Mouse (Mus musculus) urinary bladder, adult 2 months (tissue): ENCODE data around the gene Ubqln2. TPM values are rescaled to one million over a fixed set of nuclear protein-coding genes. Genes with fewer than 3 reads are reported as not detected.

Experiments used
- DNase-seq: peaks from one replicate; pipeline ENCODE4 v3.0.0; 2022; ENCODE audit warnings: low spot score
- polyA plus RNA-seq: library from polyadenylated mRNA; depleted of rRNA; stranded (reverse); fragments of >200 nt; gene quantifications from 2 replicates; pipeline ENCODE4 v1.2.3, GENCODE M21; 2012; rRNA removed

Ubqln2 gene
- polyA plus RNA-seq: 21.0 and 31.4 TPM in 2 replicates

- DNase-seq: peak; percentile 71
Measured at GRCm38 (mm10) chrX:153497688-153498516, at the start of gene Ubqln2. Ubqln2 (plus strand) TSS chrX:153498227.

DNA sequence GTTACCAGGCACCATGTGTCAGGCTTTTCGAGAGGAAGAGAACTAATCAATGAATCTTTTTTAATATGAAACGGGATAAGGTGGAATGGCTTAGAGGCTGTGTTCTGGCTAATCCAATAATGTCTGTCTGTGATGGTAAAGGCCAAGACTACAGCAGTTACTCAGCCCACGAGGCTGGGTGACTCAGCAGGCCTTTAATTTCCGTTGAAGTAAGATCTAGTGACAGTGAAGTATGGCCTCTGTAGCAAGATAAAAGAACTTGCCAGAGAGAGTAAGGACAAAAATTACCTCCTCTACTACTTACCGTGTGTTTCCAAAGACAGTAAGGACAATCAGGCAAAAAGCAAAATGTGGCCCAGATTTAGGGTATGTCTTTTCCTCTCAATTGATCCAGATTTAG, 46.1 kb upstream of the Ubqln2 start:
- DNase-seq: no peak

DNA sequence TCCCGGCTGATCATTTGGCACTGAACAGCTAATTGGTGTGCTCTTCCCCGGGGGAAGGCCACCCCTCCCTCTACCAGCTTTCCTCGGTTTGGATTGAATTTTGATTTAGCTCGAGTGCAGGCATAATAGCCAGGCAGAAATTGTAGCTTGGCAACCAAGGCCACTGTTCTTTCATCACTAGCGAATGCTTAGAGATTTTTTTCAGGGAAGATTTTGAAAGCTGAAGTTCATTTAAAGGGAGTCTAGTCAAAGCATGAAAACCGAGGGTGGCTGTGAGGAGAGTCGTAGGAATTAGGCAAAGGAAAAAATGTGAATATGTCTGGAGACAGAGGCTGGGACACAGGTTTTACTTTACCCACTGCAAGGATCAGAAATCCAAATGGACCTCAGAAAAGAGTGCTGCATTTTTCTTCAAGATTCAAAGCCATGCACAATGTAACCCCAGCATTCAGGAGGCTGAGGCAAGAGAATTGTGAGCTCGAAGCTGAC, 21.2 kb upstream of the Ubqln2 start:
- no peak for DNase-seq

DNA sequence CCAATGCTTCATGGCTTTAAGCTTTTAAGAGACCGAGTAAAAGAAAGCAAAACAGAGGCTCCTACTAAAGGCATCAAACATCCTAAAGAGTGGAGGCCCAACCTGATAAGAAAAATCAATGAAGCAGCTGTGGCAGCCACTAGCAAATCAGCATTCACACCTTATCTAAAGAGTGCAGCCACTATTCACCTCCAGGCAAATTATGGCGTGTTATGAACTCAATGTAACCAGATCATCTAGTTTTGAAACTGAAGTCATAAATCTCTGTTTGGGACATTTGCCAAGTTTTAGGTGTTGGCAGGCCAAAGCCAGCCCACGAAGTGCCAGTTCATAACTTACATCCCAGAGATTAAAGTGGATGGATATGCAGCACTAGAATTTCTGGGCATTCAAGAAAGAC, 5.7 kb upstream of the Ubqln2 start:
- DNase-seq: no peak

DNA sequence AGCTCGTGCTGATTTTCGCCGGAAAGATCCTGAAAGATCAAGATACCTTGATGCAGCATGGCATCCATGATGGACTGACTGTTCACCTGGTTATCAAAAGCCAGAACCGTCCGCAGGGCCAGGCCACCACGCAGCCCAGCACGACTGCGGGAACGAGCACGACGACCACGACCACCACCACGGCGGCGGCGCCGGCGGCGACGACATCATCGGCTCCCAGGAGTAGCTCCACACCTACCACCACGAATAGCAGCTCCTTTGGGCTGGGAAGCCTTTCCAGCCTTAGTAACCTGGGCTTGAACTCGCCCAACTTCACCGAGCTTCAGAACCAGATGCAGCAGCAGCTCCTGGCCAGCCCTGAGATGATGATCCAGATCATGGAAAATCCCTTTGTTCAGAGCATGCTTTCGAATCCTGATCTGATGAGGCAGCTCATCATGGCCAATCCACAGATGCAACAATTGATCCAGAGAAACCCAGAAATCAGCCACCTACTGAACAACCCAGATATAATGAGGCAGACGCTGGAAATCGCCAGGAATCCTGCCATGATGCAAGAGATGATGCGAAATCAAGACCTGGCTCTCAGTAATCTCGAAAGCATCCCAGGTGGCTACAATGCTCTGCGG, 752 bp downstream of the Ubqln2 start:
- DNase-seq: peak; percentile 19

GRCm38 (mm10) chrX:153499294-153500046, 1.4 kb downstream of the Ubqln2 start:
- peak; percentile 18 for DNase-seq

DNA sequence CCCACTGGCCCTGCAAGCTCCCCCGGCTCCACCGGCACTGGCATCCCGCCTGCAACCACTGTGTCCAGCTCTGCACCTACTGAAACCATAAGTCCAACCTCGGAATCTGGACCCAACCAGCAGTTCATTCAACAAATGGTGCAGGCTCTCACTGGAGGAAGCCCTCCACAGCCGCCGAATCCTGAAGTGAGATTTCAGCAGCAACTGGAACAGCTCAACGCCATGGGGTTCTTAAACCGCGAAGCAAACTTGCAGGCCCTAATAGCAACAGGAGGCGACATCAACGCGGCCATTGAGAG, 2.0 kb downstream of the Ubqln2 start:
- DNase-seq: peak; percentile 19

GRCm38 (mm10) chrX:153505954-153506353, 7.9 kb downstream of the Ubqln2 start:
- no peak for DNase-seq

DNA sequence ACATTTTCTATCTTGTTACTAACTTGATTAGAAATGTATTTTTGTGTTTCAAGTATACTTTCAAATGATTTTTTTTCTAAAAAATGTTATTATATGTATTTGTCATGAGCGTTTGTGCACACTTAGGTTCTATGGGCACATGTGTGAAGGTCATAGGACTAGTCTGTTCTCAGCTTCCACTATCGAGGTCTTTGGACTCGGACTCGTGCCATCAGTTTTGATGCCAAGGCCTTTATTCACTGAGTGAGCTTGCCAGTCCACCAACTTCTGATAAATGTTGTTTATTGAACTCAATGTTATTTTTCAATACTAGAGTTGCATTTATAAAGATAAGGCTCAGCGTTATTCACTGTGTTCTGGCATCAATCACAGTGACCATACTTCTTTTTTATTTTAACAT, 17.5 kb downstream of the Ubqln2 start:
- no peak for DNase-seq

DNA sequence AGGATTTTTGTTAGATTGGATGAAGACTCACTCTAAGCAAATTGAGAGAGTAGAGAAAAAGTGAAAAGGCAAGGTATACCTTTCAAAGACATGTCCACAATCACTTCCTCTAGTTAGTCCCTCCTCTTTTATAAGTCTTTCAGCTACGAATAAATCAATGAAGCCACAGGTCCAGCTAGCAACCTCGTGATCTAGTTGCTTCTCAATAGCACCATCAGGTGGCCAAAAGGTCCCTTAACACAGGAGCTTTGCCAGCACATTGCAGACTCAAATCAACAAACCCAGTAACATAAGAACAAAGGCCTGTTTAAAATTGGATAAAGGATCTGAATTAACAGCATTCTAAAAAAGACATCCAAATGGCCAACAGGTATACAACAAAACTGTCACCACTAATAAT, 30.4 kb downstream of the Ubqln2 start:
- no peak for DNase-seq

Other genes with a start within 250 kb of the Ubqln2 start
- gene Cypt3, start 60.4 kb downstream of the Ubqln2 start, polyA plus RNA-seq: not detected in 2 replicates
- gene Kctd12b, start 198.2 kb downstream of the Ubqln2 start, polyA plus RNA-seq: 9.7 and 11.4 TPM in 2 replicates
- 74.3 and 85.3 TPM in 2 replicates for gene Nbdy, start 225.4 kb downstream of the Ubqln2 start, polyA plus RNA-seq